Mouse (Mus musculus) kidney, postnatal 0 days (tissue): ENCODE measurements at regions not wholly inside any gene's neighbourhood (a gene's known extent, or its start where the extent isn't known, plus 50 kb on each side); places are given as distances from the start of the nearest gene placed in this dataset.
A peak's percentile ranks its signal among the peaks of the same experiment; 100 is the strongest.

Source experiments
- ATAC-seq: fragments of 200-750 bp; cut with Nextera tagmentation; replicated peaks from 2 replicates; pipeline ENCODE4 v1.8.0; 2017; ENCODE audit warnings: low read depth, moderate number of reproducible peaks, moderate TSS enrichment, moderate library complexity; ENCODE audit not compliant: low FRiP score
- DNase-seq: peaks from one replicate; pipeline ENCODE4 v3.0.0-alpha.2; 2016; ENCODE audit warnings: low spot score
- H3K27ac ChIP-seq: fragments of 300-500 bp; sonication (generic); 2 replicates; pipeline ENCODE4 v1.5.1; 2014; ENCODE audit warnings: mild to moderate bottlenecking
- H3K27me3 ChIP-seq: fragments of 300-500 bp; sonication (generic); 2 replicates; pipeline ENCODE4 v1.6.1; 2014; ENCODE audit warnings: low read length, mixed read lengths; ENCODE audit not compliant: insufficient read depth
- H3K36me3 ChIP-seq: fragments of 300-500 bp; sonication (generic); 2 replicates; pipeline ENCODE4 v1.6.1; 2014; ENCODE audit warnings: low read length, mixed read lengths; ENCODE audit not compliant: insufficient read depth
- H3K4me1 ChIP-seq: fragments of 300-500 bp; sonication (generic); replicated peaks from 2 replicates; pipeline ENCODE4 v1.6.1; 2014; ENCODE audit warnings: antibody characterized with exemption, low read length, mixed read lengths; ENCODE audit not compliant: insufficient read depth
- H3K4me2 ChIP-seq: fragments of 300-500 bp; sonication (generic); 2 replicates; pipeline ENCODE4 v1.6.1; 2014; ENCODE audit warnings: mild to moderate bottlenecking, low read length, moderate library complexity, mixed read lengths
- H3K4me3 ChIP-seq: fragments of 300-500 bp; sonication (generic); replicated peaks from 2 replicates; pipeline ENCODE4 v1.5.1; 2014; ENCODE audit warnings: low read depth, low read length
- H3K9ac ChIP-seq: fragments of 300-500 bp; sonication (generic); 2 replicates; pipeline ENCODE4 v1.6.1; 2014; ENCODE audit warnings: low read depth, low read length
- H3K9me3 ChIP-seq: fragments of 300-500 bp; sonication (generic); replicated peaks from 2 replicates; pipeline ENCODE4 v1.6.1; 2016; ENCODE audit warnings: low read length, inconsistent platforms, mixed read lengths
- CTCF ChIP-seq: IDR thresholded peaks from 2 replicates; pipeline ENCODE4 v1.5.1; 2016; ENCODE audit warnings: antibody characterized with exemption, low read depth, mild to moderate bottlenecking, moderate library complexity
- WGBS: fragments of 180-500 bp; shearing (Covaris S2); extraction: QIAGEN DNeasy Blood & Tissue Kit; methylation state at CpG from one replicate; pipeline ENCODE4 v1.1.7; 2014; 5-methylcytosine and 5-hydroxymethylcytosine counted together

- no peak for ATAC-seq
- no peak overlapping the region for H3K4me2 ChIP-seq
- H3K27ac ChIP-seq = no peak overlapping the region
These were observed 58.7 kb upstream of the Tpm1 start for GRCm38 (mm10) chr9:67107938-67108337.

GRCm38 (mm10) chr9:67105867-67106266 lies 56.7 kb upstream of the Tpm1 start:
- no peak overlapping the region for H3K27ac ChIP-seq
- DNase-seq = peak; percentile 46

More at GRCm38 (mm10) chr9:67107938-67108337, 58.7 kb upstream of the Tpm1 start:
- no peak overlapping the region for H3K9ac ChIP-seq
- 19% methylated on average over 3 of the region's 3 CpGs for WGBS
- no peaks in the 10 kb centered on the region for H3K36me3 ChIP-seq
- no peak overlapping the region for H3K4me3 ChIP-seq
- no peaks in the 10 kb centered on the region for H3K9me3 ChIP-seq
- TF ChIP-seq CTCF = no peak
- no peak for DNase-seq
- peaks cover 8% of the 10 kb centered on the region; the same call in 1 of the 2 replicates for H3K4me1 ChIP-seq
- no peaks in the 10 kb centered on the region for H3K27me3 ChIP-seq

GRCm38 (mm10) chr9:67105216-67105615 lies 56.0 kb upstream of the Tpm1 start:
- no peak for DNase-seq
- Histone ChIP-seq H3K36me3 (no peaks in the 10 kb centered on the region), H3K4me1 (peaks cover 8% of the 10 kb centered on the region; the same call in 1 of the 2 replicates), H3K9ac (no peak overlapping the region), H3K4me2 (no peak overlapping the region), H3K27ac (no peak overlapping the region), H3K4me3 (no peak overlapping the region), H3K9me3 (no peaks in the 10 kb centered on the region), H3K27me3 (no peaks in the 10 kb centered on the region)
- 76% methylated on average over 2 of the region's 2 CpGs for WGBS
- no peak for ATAC-seq
- no peak for TF ChIP-seq CTCF

More at GRCm38 (mm10) chr9:67105867-67106266, 56.7 kb upstream of the Tpm1 start:
- TF ChIP-seq CTCF = no peak
- 14% methylated on average over 9 of the region's 9 CpGs for WGBS
- Histone ChIP-seq H3K4me3 (no peak overlapping the region), H3K36me3 (no peaks in the 10 kb centered on the region), H3K9ac (no peak overlapping the region), H3K27me3 (no peaks in the 10 kb centered on the region), H3K9me3 (no peaks in the 10 kb centered on the region), H3K4me1 (peaks cover 8% of the 10 kb centered on the region; the same call in 1 of the 2 replicates), H3K4me2 (no peak overlapping the region)
- ATAC-seq = 0 out of 2 replicates have a peak, but pooled peaks have one; percentile 25

GRCm38 (mm10) chr9:67104616-67105015 lies 55.4 kb upstream of the Tpm1 start:
- ATAC-seq (no peak), DNase-seq (no peak)
- Histone ChIP-seq H3K4me1 (peaks cover 8% of the 10 kb centered on the region; the same call in 1 of the 2 replicates), H3K27me3 (no peaks in the 10 kb centered on the region), H3K9me3 (no peaks in the 10 kb centered on the region), H3K36me3 (no peaks in the 10 kb centered on the region), H3K4me2 (no peak overlapping the region), H3K27ac (no peak overlapping the region), H3K9ac (no peak overlapping the region), H3K4me3 (no peak overlapping the region)
- TF ChIP-seq CTCF = no peak
- 65% methylated on average over 4 of the region's 4 CpGs for WGBS

- DNase-seq = no peak
- H3K36me3 ChIP-seq = no peaks in the 10 kb centered on the region
- H3K27ac ChIP-seq = no peak overlapping the region
- H3K9me3 ChIP-seq = no peaks in the 10 kb centered on the region
- H3K4me2 ChIP-seq = no peak overlapping the region
- 30% methylated on average over 6 of the region's 6 CpGs for WGBS
- no peaks in the 10 kb centered on the region for H3K27me3 ChIP-seq
- ATAC-seq = no peak
- H3K4me1 ChIP-seq = peaks cover 8% of the 10 kb centered on the region; the same call in 1 of the 2 replicates
- H3K9ac ChIP-seq = no peak overlapping the region
- no peak overlapping the region for H3K4me3 ChIP-seq
- no peak for TF ChIP-seq CTCF
These were observed 53.4 kb upstream of the Tpm1 start for GRCm38 (mm10) chr9:67102578-67102977.

GRCm38 (mm10) chr9:67099471-67099870 lies 50.3 kb upstream of the Tpm1 start:
- no peaks in the 10 kb centered on the region for H3K9me3 ChIP-seq
- H3K9ac ChIP-seq = no peak overlapping the region
- ATAC-seq (no peak), DNase-seq (no peak)
- no peak overlapping the region for H3K4me3 ChIP-seq
- H3K27ac ChIP-seq = no peak overlapping the region
- no peaks in the 10 kb centered on the region for H3K36me3 ChIP-seq
- H3K4me1 ChIP-seq = no peaks in the 10 kb centered on the region
- no peak for TF ChIP-seq CTCF
- H3K27me3 ChIP-seq = no peaks in the 10 kb centered on the region
- H3K4me2 ChIP-seq = no peak overlapping the region
- 64% methylated on average over 6 of the region's 6 CpGs for WGBS
